Mouse (Mus musculus) brain, embryonic 14.5 days (tissue): ENCODE data around the gene Sgpp2.

ENCODE experiments used
- CTCF ChIP-seq: fragments of 200-500 bp; IDR thresholded peaks from 2 replicates; pipeline ENCODE4 v1.5.1; 2012; ENCODE audit warnings: inconsistent platforms, mild to moderate bottlenecking, moderate library complexity, borderline replicate concordance; ENCODE audit not compliant: insufficient read depth, insufficient read length; ENCODE audit errors: extremely low read depth
- POLR2A ChIP-seq: fragments of 200-500 bp; IDR thresholded peaks from 2 replicates; pipeline ENCODE4 v1.6.1; 2012; ENCODE audit warnings: mild to moderate bottlenecking, inconsistent platforms, borderline replicate concordance; ENCODE audit not compliant: poor library complexity, insufficient read depth, insufficient read length, severe bottlenecking; ENCODE audit errors: extremely low read depth

DNA sequence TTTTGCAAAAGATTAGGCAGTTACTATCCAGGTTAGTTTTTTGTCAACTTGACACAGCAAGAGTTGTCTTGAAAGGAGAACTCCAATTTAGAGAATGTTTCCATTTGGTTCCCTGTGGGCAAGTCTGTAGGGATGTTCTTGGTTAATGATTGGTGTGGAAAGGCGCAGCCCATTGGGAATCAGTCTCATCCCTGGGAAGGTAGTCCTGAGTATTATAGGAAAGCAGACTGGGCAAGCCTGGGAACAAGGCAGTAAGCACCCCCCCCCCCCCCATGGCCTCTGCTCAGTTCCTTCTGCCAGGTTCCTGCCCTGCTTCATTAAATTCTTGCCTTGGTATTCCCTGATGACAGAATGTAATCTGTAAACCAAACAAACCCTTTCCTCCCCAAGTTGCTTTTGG is 19.7 kb downstream of the Sgpp2 start:
- no peak for TF ChIP-seq CTCF
- no peak for TF ChIP-seq POLR2A
